Mouse (Mus musculus) yolk sac, embryonic 10.5 days (tissue): Measurements from ENCODE around the gene Ntrk3.
A peak's percentile ranks its signal among the peaks of the same experiment; 100 is the strongest.

ENCODE experiments used
- DNase-seq: peaks from one replicate; pipeline ENCODE4 v3.0.0-alpha.2; 2017; ENCODE audit warnings: low spot score

The Ntrk3 gene

GRCm38 (mm10) chr7:78737614-78738210, at the start of gene Ntrk3:
Gene Ntrk3, minus strand, starts transcription at chr7:78738012.
- DNase-seq, result no peak

- no peak for DNase-seq
These were observed 48.1 kb upstream of the Ntrk3 start for GRCm38 (mm10) chr7:78785906-78786305.

DNA sequence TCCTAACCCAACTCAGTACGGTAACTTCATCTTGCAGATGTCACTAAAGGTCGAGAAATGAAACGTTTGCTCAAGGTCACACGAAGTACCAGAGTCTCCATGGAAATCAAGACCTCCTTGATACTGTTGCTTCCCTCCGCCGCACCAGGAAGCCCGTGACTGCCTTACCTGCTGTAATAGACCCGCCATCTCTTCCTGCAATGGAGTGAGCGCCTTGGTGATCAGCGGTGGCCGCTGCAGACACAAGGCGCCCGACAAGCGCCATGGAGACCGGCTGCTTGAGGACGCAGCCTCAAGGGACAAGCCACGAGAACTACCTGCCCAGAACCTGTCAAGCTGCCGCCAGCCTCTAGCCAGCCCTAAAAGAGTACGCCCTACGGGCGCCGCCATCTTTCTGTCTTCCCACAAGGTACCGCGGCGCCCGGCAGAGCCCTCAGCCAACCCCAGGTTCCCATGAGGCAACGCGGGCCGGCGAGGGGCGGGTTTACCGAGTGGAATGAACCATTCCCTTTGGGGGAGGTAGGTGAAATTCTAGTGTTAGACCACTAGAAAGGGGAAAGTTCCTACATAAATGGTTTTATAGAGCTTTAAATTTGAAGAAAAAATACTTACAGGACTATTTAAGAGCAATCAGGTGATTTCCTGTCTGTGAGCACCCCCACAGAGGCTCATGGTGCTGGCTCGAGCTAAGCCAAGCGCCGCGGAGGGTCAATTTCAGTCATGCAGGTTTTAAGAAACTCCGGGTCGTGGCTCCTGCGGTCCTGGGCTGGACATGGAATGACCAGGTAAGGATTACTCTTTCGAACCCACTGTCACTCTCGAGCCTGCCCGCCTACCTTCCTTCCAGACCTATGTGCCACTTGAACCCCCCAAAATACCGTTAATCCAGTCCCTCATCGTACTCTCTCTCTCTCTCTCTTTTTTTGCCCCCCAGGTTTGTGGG, 45.1 kb upstream of the Ntrk3 start, which contains the start of the genes Mrps11 and Mrpl46:
Gene Mrps11, plus strand, starts transcription at position 481 of the 943 bp plus-strand sequence.
Gene Mrpl46, minus strand, starts transcription at position 893 of the 943 bp plus-strand sequence.
- DNase-seq, result peak; percentile 89

GRCm38 (mm10) chr7:78778741-78779140, 40.9 kb upstream of the Ntrk3 start:
- DNase-seq, result no peak

GRCm38 (mm10) chr7:78770936-78771335, 33.1 kb upstream of the Ntrk3 start:
- DNase-seq, result no peak

DNA sequence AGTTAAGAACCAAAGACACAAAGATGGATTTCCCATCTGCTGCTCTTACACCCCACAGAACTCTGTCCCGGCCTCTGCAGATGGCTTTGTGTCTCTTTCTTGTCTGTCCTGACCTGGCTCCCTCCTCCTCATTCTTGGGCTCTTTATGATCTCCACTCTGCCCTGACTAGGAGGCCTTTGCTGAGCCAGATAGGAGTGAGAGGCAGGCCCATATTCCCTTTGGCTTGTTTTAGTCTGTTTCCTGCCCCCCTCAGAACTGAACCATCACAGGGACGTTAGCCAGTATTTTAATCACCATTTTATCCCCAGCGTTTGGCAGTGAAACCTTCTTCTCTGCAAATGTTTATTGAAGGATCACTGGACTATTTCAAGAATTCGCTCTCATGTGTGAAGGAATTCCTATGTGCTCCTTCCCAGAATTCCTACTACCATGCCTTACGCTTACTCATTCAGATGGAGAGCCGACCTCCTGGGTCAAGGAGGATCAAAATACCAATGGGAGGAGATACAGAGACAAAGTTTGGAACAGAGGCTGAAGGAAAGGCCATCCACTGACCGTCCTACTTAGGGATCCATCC, 31.4 kb upstream of the Ntrk3 start:
- peak; percentile 53 for DNase-seq

GRCm38 (mm10) chr7:78767929-78768531, 30.2 kb upstream of the Ntrk3 start:
- no peak for DNase-seq

GRCm38 (mm10) chr7:78766019-78766683, 28.3 kb upstream of the Ntrk3 start:
- peak; percentile 61 for DNase-seq

- no peak for DNase-seq
These were observed 27.4 kb upstream of the Ntrk3 start for GRCm38 (mm10) chr7:78765215-78765631.

DNA sequence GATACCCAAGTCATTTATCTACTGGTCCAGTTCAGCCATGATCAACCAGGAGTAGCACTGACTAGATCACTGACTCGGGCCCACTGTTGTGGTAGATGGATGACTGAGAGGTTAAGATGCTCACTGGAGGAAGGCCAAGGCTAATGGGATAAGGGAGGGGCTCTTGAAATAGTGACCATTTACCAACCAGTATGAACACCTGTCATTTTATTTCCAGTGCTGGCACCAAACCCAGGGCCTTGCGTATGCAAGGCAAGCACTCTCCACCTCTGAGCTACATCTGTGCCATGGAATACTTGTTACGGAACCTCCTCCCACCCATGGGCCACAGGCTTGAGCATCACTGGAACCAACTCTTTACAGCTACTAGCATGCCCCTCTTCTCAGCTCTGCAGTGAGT, 26.0 kb upstream of the Ntrk3 start:
- DNase-seq, result no peak

DNA sequence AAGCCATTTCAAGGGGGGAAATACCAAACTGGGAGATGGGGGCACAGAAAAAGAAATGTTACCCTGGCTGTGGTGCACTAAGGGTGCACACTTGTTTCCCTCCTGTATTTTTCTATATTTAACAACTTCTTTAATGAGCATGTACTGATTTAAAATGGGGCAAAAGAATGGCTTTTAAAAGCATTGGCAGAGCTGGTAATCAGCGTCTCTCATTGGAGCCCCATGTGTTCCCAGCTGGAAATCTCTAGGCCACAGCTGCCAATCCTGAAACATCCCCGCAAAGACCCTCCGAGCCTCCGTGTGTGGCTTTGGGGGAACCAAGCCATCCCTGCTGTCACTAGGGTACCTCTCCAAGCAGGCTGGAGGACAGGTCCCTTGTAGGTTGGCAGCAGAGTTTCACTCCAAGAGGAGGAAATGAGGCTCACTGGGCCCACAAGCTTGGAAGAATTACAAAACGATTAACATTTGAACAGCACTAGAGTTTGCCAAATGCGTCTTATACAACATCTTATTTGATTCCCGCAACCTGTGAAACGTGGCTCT, 16.7 kb upstream of the Ntrk3 start:
- DNase-seq, result no peak

GRCm38 (mm10) chr7:78753752-78754457, 16.1 kb upstream of the Ntrk3 start:
- DNase-seq, result no peak

DNA sequence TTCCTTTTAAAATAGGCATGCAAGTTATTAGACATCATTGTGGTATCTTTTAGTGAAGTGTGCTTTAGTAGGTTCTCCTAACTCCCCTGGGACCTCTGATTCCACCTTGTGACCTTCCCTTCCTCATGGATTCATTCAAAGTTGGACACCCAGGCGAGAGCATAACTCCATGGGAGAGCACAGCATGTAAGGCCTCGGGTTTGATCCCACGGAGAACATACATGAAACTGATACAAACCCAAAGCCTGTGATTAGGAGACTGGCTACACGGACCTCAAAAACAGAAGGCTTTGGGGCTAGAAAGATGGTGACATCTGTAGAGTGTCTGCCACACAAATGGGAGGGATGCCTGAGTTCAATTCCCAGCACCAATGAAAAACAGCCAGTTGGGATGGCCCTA, 15.1 kb upstream of the Ntrk3 start:
- no peak for DNase-seq

DNA sequence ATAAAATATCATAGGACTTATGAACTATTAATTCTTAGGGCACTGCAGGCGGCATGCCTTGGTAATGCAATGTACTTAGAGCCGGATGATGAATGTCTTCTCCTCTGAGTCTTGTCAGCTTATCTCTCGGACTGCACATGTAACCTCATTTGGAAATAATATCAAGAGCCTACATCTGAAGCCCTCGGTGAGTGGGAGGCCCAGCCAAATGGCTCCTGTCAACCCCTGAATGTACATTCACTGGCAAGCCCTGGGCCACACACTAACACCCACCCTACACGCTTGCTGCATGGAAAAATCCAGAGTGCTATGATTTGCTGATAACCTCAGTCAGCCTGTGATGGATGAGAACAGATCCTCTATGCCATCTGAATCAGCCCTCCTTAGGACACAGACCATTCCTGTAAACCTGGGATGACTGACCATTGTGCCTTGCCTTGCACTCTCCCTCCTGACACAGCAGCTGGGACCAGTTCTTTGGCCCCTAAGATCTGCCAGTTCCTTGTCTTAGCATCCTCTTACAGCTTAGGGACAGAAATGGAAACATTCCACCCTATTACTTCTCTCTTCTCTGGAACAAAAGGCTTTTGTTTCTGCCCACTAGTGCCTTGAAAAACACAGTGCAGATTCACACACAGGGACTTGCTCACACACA, 6.0 kb upstream of the Ntrk3 start:
- no peak for DNase-seq

DNA sequence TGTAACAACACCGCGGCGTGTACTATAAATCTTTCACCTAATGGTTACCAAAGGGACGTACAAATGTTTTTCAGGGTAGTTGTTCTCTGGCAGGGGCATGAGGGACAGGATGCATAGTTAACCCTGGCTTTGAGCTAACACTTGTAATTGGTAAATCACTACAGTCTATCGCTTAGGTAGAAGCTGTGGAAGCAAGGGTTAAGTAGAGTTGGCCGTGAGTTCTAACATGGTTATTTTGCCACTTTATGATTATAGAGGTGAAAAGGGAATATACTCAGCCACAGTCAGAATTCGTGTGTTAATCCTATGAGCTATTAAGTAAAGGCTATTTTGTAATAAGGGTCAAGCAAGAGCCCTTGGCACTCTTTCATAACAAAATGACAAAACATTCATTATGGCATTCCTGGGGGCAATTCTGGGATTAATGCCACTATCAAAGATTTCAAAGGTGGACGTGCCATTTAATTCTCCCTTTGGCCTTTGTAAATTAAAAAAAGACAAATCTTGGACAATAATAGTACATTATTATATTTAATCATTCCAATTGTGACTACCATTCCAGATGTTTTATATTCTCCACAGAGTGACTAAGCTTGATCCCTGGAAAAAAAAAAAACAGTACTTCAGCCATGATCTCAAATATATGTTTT, 1.7 kb upstream of the Ntrk3 start:
- DNase-seq, result no peak

- DNase-seq, result no peak
These were observed 616 bp downstream of the Ntrk3 start for GRCm38 (mm10) chr7:78737196-78737595.

DNA sequence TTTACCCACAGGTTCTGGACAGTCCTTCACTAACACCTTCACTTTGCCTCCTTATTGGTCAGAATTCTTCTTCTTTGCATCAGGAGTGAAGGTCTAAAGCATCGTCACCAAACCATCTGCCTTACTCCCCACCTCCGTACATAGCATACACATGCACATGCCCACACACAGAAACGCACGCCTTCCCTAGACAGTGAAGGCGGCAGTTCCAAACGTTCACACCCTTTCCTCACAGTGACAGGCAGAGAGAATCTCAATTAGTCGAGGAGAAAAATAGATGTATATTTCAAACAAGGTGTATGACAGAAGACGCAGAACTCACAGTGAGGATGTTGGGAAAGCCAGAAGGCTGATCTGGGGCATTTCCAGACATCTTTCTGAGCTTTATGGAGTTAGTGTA, 6.4 kb downstream of the Ntrk3 start:
- no peak for DNase-seq

GRCm38 (mm10) chr7:78724591-78724990, 13.2 kb downstream of the Ntrk3 start:
- DNase-seq, result no peak

- no peak for DNase-seq
These were observed 15.8 kb downstream of the Ntrk3 start for GRCm38 (mm10) chr7:78722051-78722450.
